Mouse (Mus musculus) left cerebral cortex, adult 18-20 months (tissue): ENCODE measurements at regions not wholly inside any gene's neighbourhood (a gene's known extent, or its start where the extent isn't known, plus 50 kb on each side); places are given as distances from the start of the nearest gene placed in this dataset.

Experiments
- DNase-seq, 2 experiments: peaks; one replicate each; pipeline ENCODE4 v3.0.0; 2021 to 2022; ENCODE audit warnings: low spot score in 2 of 2, mixed read lengths in 1 of 2

DNA sequence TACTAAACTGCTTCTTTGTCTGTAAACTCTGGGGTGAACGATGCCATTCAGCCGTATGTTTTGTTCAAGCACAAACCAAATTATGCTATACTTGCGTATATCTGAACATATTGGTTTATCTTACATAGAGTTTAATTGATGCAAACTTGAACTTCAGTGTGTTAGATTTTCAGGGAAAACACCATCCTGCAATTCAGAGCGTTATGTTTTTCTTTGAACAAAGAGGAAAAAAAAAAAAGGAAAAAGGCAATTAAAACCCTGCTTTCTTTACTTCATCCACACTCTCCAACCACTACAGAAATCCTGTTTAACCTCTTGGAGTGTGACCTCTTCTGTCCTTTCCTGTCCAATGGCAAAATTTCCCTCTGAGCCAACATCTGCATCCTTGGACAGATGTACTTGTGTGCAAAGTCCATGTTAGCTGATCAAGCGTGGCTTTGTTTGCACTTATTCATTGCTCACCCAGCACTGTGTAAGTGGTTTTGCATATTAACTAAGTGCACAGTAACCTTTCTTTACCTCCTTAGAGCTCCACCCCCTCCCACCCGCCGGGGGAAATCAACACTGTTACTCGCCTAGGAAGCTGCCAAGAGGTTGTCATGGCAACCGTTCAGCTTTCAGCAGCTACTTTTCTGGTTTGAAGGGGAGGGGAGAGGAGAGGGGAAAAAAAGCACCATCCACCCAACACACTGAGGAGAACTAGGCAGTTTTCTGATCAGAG, 174.4 kb upstream of the Klf12 start:
- DNase-seq = peak; percentile 84 to 87

DNA sequence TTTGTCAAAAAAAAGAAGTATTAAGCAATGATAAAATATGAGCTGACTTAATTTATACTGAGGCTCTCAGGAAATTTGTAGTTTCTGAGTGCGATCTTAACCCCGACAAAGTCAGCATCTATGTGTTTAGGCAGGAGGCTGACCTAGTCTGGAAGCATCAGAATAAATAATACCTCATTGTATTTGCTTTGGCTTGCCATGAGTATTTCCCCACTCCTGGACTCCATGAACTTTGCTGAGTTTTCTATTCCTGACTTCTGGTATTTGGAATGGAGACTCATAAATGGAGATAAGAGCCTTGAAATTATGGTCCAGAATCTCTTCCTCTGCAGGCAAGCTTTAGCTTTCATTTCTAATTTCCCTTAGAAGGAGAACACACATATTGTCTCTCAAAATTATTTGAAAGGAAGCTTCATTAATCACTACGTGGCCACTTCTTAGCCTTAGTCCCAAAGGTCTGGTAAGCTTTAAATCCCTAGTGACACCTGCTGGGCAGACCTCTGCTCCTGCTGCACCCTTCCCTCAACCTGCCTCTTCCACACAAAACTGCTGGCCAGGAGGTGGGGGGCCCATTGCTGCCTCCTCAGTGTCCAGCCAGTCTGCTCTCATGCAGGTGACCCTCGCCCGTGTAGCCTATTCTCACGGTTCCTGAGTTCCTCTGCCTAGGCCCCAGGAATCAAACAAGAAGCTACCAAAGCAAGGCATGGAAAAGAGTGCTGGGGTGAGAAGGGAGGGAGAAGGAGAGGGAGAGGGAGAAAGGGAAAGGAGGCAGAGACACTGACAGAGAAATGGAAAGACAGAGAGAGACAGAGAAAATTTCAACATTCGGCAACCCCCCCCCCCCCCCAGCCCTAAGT, 173.6 kb upstream of the Klf12 start:
- DNase-seq = no peak

DNA sequence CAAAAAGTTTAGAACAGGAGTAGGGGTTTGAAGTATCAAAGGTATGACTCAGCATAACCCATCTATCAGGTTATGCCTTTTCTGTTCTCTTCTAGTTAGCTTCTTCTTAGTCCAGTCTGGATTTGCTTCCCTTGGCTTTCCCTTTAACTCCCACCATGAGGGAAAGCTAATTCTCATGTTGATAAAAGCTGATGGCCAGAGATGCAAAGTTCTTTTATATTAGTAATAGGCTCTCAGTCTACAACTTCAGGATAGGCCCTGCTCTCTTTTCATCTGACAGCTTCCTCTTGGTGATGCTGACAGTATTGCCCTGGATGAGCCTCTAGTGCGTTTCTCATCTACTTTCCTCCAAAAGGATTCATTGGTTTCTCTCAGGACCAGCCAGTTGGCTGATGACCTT, 161.7 kb upstream of the Klf12 start:
- DNase-seq = no peak

DNA sequence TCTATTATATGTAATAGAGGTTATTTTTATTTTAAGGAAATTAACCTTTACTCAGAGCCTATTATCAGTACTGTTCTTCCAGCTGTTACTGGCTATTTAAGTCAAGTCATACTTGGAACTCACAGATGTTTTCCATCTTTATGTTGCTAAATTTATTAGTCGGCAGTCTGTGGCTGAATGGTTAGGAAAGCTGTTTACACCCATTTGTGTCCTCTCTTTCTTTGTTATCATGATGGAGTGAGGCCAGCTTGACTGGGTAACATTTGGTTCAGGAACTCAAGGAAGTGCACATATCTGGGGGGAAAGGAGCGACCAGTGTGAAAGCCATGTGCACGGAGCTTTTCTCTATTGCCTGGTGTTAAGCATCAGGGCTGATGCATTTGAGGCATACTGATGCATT, 160.4 kb upstream of the Klf12 start:
- DNase-seq = no peak

DNA sequence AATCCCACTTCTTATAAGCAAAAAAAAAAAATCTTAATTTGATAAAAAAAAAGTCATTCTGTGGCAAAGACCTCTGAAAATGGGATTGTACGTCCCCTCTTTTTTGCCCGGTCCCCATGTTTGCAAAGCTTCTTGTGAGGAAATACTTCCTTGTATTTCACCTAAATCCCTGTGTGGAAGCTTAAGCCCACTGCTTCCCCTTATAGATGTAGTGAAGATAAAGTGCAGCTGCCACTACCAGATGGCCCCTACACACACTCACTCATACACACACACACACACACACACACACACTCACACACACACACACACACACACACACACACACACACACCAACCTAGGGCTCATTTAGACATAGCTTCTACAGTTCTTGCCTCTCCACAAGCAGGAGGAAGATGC, 159.6 kb upstream of the Klf12 start:
- DNase-seq = no peak

DNA sequence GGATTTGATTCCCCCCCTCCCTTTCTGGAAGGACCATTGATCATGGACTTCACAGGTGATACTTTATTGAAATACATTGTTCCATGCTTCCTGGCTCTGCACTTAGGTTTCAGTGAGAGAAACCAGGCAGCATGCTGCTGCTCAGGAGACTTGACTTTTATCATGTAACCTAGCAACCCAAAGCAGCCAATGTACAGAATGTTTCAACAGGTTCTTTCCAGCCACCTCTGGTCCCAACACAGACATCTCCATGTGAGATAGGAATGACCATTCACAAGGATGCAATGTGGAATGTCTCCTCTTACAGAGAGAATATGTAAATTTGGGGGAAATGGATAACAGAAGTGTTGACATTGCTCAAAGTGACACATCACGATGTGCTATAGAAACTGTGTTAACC, 153.1 kb upstream of the Klf12 start:
- no peak for DNase-seq

DNA sequence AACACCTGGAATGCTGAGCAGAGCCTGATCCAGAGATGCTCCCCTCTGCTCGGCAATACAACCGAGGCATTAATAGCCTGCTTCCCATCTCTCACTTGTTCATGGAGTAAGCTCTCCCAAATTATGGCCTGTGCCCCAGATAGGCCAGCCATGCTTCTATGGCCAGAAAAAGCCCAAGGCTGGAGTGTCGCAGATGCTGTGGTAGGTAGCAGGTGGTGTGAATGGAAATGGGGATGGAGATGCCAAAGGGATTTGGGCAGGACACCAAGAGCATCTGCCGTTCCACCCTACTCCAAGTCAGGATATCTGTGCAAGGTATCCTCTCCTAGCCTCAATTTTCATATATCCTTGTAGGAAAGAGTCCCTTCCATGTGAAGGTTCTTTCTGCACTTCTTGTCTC, 145.2 kb upstream of the Klf12 start:
- no peak for DNase-seq

DNA sequence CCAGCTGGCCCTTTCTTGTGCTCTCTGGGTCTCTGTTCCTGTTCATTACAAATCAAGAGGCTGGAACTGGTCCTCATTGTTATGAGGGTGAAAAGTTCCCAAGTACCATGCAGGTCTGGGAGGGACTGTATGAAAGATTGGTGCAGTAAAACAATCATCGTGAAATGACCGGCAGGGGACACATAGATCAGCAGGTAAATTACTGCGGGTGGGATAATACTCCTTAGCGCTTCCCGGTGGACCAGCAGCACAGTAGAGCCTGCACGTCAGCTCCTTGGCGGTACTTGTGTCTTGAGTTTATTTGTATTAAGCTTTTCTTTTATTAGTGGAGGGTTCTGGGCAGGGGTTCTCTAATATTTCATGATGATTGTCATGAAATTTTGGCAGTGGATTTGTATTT, 141.9 kb upstream of the Klf12 start:
- DNase-seq = no peak

DNA sequence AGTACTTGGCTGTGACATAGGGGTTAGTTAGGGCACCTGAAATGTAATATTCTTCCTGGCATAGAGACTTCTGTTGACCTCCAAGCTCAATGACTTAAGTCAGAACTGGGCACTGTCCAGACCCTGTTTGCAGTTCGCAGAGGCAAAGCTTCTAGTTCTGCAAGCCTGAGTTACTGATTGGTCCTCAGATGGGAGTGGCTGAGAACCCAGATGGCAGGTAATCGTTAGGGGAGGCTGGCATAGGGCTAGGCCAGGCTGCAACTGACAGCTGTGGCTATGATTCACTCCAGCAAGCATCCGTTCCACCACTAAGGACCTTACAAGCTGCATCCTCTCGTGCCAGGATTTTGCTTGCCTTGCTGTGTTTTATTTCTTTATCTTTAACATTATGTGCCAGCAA, 139.3 kb upstream of the Klf12 start:
- no peak for DNase-seq

DNA sequence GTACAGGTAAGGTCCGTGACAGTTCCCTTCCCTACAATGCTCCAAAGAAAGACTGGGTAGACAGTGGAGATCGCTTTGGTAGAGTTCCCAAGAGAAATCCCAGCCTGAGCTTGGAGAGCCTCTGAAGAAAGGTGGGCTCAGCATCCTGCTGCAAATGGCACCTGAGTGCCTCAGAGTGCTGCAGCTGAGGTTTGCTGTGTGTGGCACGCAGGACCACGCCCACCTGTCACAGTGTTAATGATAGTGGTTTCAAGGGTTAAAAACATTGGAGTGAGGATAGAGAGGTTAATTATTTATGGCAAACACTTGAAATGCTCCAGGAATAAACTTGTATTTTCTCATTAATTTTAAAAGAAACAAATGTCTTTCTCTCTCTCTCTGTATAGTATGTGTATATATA, 137.2 kb upstream of the Klf12 start:
- DNase-seq = no peak

DNA sequence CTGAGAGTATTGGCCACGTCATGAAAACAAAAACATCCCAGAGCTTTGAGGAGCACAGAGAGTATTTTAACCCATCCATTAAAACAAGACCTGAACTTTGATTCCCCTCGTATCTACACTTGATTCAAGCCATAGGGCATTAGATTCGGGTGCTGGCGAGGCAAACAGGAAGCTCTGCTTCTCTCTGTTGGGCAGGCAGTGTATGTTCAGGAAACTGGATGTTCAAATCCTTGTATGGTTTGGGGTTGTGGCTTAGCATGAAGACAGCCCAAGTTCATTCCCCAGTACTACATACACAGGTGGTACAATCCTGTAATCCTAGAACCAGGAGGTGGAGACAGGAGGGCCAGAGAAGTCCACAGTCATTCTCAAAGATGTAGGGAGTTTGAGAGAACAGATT, 130.6 kb upstream of the Klf12 start:
- DNase-seq = no peak

DNA sequence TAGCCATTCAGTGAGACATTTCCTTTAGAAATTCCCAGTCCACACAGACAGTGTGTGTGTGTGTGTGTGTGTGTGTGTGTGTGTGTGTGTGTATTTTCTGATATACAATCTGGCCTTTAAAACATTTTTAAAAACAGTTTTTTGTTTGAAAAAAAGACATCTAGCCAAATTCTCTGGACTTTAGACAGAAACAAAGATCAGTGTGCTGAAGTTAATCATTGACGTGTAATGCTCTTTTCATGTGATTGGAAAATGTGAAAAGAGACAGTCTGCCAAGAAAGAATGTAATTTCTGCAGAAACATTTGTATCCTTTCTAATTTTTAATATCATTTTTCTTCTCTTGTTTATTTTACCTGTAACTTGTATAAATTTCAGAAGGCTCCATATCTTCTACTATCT, 127.7 kb upstream of the Klf12 start:
- no peak for DNase-seq

DNA sequence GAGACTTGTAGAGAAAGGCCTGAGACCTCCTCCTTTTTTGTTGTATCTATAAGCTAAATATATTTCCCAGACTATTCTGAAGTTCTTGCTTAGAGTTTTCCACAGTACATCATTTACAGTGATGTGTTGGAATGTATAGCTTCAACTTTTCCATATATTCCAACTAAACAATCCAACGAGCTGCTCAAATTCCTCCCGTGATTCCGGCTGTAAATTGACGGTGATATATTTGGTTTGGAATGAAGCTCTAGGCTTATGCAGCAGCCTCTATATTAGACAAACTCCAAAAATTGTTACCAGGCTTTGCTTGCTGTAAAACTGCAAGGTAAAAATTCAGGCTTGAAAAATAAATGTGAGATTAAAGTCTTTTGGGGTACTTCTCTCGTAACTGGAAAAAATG, 112.7 kb upstream of the Klf12 start:
- no peak for DNase-seq

DNA sequence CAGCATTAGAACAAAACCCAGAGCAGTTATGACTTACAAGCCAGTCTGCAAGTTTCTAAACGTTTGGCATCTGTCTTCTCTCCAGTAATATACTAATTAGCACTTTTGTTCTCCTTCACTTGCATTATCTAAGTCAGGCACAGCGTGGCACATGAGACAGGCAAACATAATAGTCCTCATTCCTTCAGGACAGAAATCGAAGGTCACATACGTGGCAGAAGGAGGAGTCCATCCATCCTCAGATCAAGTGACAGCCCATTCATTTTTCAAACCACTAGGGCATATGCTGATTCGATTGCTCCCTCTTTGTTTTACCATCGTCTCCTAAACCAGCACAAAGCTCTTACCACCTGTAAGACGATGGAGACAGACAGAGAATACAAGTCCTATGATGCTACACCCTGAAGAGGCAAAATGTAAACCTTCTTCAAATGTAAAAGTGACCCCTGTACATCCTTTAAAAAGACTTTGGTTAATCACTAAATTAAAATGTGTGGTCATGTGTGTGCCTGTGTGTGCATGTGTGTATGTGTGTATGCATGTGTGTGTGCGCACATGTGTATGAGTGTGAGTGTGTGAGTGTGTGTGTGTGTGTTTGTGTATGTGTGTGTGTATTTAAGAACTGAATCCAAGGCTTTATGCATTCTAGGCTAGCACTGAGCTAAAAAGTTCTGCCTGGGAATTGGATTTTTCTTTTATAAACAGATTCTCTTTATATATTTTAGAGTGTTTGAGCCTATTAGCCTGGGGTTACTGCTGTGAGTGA, 90.9 kb upstream of the Klf12 start:
- no peak for DNase-seq

DNA sequence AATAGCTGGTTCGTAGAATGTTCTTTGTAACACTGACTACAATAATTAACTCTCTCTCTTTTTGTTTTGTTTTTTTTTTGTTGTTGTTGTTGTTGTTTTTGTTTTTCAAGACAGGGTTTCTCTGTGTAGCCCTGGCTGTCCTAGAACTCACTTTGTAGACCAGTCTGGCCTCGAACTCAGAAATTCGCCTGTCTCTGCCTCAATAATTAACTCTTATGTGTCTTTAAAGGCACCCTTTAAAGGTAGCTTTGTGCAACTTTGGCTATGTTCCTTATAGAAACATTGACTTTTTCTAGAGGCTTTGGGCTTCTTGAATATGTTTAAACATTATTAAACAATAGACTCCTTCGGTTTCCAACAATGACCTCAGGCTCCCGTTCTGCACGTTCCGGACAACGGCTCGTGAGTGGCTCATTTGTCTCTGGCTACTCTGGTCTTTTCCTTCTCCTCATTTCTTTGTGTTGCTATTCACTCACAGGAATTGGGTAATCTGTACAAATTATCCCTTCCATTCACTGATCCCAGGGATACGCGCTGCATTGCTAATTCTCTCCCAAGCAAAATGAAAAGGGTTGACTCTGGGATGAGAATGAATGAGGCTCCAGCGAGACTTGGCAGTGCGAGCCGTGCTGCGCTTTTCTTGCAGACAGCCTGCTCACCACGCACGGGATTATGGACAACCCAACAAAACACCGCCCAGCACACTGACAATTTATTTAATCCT, 90.2 kb upstream of the Klf12 start:
- DNase-seq = peak; percentile 24 to 56

DNA sequence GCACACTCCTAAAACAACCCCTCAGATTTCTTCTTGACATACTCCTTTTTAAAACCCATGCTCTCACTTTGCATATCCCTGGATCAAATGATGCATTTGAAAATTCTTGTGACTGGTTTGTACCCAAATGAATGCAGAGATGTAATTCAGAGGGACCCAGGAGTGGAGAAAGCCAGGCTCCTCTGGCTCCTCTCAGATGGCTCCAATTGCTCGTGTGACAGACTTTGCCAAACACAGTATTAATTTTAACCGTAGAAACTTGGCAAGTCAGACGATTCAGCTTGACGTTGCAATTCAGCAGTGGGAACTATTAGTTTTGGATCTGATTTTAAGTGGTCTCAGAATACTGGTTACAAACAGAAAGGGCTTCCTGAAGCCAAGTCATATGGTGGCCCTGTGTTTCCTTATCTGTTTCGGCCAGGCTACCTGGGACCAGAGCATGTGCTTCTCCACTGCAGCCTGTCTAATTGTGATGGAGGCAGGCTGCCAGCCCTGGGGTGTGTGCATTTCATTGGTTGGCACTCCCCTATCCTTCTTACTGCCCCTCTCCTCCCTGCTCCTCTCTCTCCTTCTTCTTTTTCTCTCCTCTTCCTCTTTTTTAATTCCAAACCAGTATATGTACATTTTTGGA, 81.9 kb upstream of the Klf12 start:
- DNase-seq = no peak

DNA sequence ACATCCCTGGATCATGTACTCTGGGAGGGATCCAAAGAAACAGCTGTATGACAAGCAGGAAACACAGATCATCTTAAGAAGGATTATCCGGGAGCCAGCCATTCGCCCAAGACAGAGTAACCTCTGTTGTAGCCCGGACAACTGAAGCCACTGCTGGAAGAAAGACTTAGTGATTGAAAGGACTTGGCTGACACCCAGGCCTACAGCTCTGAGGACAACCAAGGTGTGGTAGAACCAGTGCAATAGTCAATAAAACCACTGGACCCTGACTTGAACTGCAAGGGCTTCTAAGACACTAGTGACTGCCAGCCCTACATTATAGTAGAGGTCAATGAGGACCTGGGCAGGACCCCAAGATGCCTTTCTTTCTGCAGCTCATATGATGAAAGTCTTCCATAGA, 78.3 kb upstream of the Klf12 start:
- DNase-seq = no peak

DNA sequence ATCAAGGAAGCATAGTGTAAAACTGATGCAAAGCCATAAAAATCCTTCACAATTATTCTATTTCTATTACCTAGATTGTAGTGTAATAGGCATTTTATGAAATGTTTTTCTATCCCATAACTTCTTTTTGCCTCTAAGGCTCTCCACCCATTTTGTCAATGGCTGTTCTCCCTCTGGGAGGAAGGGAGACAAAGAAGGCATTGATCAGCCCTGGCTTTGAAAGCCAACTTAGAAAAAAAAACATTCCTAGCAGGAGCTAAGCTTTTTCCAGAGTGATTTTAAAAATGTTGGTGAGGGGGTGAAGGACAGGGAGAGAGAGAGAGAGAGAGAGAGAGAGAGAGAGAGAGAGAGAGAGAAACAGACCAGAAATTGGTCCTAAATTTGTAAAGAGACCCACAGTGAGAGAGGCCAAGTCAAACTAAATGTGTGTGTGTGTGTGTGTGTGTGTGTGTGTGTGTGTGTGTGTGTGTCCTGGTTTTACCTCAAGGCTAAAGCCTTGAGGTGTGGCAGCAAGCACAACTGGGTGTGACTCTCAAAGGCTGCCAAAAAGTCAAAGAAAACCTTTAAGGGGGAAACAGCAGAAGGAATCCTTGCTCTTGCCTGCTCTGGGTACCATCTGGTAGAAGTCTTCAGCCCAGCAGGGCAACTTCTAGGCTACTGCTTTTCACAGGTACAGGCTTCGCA, 77.0 kb upstream of the Klf12 start:
- no peak for DNase-seq

DNA sequence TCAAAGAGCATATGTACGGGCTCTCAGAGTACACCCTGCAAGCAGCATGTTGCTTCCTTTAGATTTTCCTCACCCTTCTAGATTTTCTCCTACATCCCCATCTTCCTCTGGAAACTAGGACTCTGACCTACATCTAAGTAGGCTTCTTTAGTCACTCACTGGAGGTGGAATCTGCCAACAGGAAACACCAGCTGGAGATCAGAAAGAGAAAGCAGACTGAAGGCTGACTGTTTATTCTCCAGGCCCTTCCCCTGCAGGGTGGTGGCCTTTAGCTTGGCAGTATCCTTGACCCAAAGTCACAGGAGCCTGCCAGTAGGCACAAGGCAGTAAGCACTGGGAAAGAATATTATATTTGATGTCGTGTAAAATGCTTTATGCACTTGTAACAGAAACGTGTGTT, 75.4 kb upstream of the Klf12 start:
- DNase-seq = peak in 1 of 2 experiments; percentile 6

DNA sequence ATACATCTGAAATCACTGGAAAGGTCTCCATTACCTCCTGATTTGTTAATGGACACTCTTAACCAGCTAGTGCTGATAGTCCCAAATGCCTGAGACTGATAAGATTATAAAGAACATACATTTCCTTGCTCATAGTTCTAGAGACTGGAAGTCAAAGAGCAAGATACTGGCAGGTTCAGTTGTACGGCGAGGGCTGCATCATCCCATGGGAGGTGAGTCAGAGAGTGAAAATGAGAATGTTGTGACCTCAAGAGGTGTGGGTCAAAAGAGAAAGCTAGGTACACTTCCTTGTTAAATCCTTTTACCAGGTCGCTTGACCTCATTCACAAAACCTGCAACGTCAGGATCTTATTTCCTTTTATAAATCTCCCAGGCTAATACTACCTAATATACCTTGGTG, 72.7 kb upstream of the Klf12 start:
- no peak for DNase-seq
